Mouse (Mus musculus) right cerebral cortex, postnatal 10 days (tissue): Measurements from ENCODE around the gene Stx4a.
"Not testable (repeated sequence)": the region's sequence is repeated elsewhere in the genome, so short reads cannot be mapped to it uniquely, and the experiment has no call there.

Experiments
- DNase-seq, 2 experiments: peaks; one replicate each; pipeline ENCODE4 v3.0.0; 2021; ENCODE audit warnings: low spot score in 2 of 2

Gene Stx4a

GRCm38 (mm10) chr7:127867641-127868040, 43.5 kb downstream of the Stx4a start:
- no peak for DNase-seq

GRCm38 (mm10) chr7:127869149-127869810, 45.2 kb downstream of the Stx4a start:
- peak in 1 of 2 experiments; percentile 75 for DNase-seq

GRCm38 (mm10) chr7:127870136-127870821, 46.2 kb downstream of the Stx4a start:
- no peak for DNase-seq

- no peak for DNase-seq
Observed at GRCm38 (mm10) chr7:127874812-127875626, 50.9 kb downstream of the Stx4a start.

GRCm38 (mm10) chr7:127875627-127876001, 51.5 kb downstream of the Stx4a start:
- peak; percentile 96 to 97 for DNase-seq

GRCm38 (mm10) chr7:127876041-127876466, 52.0 kb downstream of the Stx4a start, which contains the start of gene Zfp646:
TSS of gene Zfp646 (plus strand) at chr7:127876221.
- DNase-seq = peak; percentile 81 to 86

GRCm38 (mm10) chr7:127876467-127877348, 52.6 kb downstream of the Stx4a start, which contains the start of gene Zfp668:
TSS of gene Zfp668 (minus strand) at chr7:127876828.
- DNase-seq = peak; percentile 94 to 95

- no peak for DNase-seq
Observed at GRCm38 (mm10) chr7:127879301-127879700, 55.2 kb downstream of the Stx4a start.

GRCm38 (mm10) chr7:127880431-127880830, 56.3 kb downstream of the Stx4a start:
- DNase-seq = no peak

GRCm38 (mm10) chr7:127885951-127886350, 61.9 kb downstream of the Stx4a start:
- DNase-seq = no peak

- DNase-seq = no peak
Observed at GRCm38 (mm10) chr7:127886551-127886950, 62.5 kb downstream of the Stx4a start.

- DNase-seq = no peak
Observed at GRCm38 (mm10) chr7:127887191-127887590, 63.1 kb downstream of the Stx4a start.

GRCm38 (mm10) chr7:127887781-127888180, 63.7 kb downstream of the Stx4a start:
- no peak for DNase-seq

- no peak for DNase-seq
Observed at GRCm38 (mm10) chr7:127888821-127889220, 64.7 kb downstream of the Stx4a start.

- no peak for DNase-seq
Observed at GRCm38 (mm10) chr7:127890798-127891197, 66.7 kb downstream of the Stx4a start, which contains the start of gene Prss53. TSS of gene Prss53 (minus strand) at chr7:127890970.

GRCm38 (mm10) chr7:127894480-127894879, 70.4 kb downstream of the Stx4a start:
- no peak for DNase-seq

GRCm38 (mm10) chr7:127895442-127895841, 71.3 kb downstream of the Stx4a start, which contains the start of the genes Gm21974 and Vkorc1:
TSS of gene Gm21974 (minus strand) at chr7:127895454.
TSS of gene Vkorc1 (minus strand) at chr7:127895617.
- DNase-seq = peak; percentile 96 to 97

GRCm38 (mm10) chr7:127895891-127896290, 71.8 kb downstream of the Stx4a start:
- DNase-seq = not testable (repeated sequence)

- DNase-seq = peak in 1 of 2 experiments; percentile 64
Observed at GRCm38 (mm10) chr7:127896384-127896783, 72.3 kb downstream of the Stx4a start.

- no peak for DNase-seq
Observed at GRCm38 (mm10) chr7:127897542-127897941, 73.4 kb downstream of the Stx4a start.
